Mouse (Mus musculus) adrenal gland, adult 2 months (tissue): Measurements from ENCODE around the gene Ccr1l1. TPM values are rescaled to one million over a fixed set of nuclear protein-coding genes. Genes with fewer than 3 reads are reported as not detected.
"Not testable (repeated sequence)": the region's sequence is repeated elsewhere in the genome, so short reads cannot be mapped to it uniquely, and the experiment has no call there.

Experiments
- DNase-seq: peaks from one replicate; pipeline ENCODE4 v3.0.0; 2021
- long read RNA-seq: library from polyadenylated mRNA; stranded (forward); transcript quantifications from one replicate; pipeline ENCODE4 v2.0.0, GENCODE M21; 2021
- polyA plus RNA-seq: library from polyadenylated mRNA; depleted of rRNA; stranded (reverse); fragments of >200 nt; gene quantifications from 2 replicates; pipeline ENCODE4 v1.2.3, GENCODE M21; 2012; rRNA removed
- total RNA-seq, 2 experiments: library from RNA; stranded (reverse); gene quantifications; 2 replicates each; pipeline ENCODE4 v1.2.3; 2021

Ccr1l1 gene
- not detected for total RNA-seq
- polyA plus RNA-seq, result not detected in 2 replicates
- long read RNA-seq, result 0 reads

DNA sequence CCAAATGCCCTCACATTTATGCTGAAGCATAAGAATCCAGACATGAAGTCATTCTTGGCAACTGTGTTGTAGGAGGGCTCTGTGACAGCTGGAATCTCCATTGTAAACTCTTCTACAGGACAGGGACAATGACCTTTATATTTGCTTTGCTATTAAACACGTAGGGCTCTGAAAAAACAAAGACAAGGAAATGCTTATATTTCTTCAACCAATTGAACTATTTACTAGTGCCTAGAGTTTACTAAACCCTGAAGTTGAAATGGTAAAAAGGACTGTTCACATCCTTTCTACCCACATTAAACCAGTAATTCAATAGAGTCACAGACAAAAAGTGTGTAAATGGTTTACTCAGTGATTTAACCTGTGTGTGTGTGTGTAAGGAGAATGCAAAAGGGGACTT lies at the start of gene Ccr1l1:
Gene Ccr1l1 (minus strand): TSS at position 101 of the 400 bp plus-strand sequence.
- no peak for DNase-seq

DNA sequence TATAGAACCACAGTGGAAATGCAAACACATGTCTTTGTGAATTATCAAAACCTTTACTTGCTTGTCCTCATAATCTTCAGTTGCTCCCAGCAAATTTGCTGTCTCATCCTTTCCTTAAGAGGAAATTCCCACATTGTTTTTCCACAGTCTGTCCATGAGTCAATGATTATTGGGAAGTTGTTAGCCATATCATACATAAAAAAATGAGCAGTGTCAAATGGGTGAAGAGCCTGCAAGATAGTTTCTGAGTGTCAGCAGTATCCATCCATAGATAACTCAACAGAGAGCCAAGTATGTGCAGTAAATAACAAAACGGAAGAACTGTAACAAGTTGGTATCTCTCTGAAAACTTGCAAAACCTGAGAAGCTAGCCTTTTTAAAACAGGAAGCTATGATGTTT lies 43.5 kb upstream of the Ccr1l1 start, which contains the start of gene Ccr3:
Gene Ccr3 (plus strand): TSS at position 301 of the 400 bp plus-strand sequence.
- no peak for DNase-seq

DNA sequence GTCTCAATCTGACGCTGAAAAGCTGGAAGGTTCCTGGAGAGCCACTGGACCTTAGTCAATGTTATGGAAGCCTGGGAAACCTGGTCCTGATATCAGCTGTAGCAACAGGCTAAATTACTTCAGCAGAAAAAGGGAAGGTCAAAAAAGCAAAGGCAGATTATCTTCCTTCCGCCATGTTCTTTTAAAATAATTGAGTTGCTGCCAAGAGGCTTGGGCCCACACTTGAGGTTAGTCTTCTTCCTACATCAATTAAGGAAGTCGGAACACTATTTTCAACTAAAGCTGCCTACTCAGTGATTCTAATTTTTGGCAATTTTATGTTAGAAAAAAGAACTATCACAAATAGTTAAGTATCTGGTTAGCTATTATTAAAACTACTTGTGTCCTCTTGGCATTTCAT lies 41.7 kb upstream of the Ccr1l1 start:
- no peak for DNase-seq

DNA sequence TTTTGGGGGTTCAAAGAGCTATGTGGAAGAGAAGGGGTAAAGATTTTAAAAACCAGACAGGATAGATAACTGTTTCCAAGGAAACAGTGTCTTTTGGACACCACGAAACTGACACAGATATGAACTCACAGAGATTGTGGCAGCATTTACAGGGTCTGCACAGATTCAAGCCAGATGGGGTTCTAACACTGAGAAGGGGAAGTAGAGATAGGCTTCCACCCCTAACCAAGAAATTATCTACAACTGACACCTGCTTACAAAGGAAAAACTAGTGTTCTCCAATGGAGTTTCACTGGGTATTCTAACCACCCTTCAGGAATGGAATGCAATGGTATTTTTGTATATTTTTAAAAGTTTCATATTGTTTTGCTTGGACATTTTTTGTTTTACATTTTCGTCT lies 37.8 kb upstream of the Ccr1l1 start:
- DNase-seq, result no peak

DNA sequence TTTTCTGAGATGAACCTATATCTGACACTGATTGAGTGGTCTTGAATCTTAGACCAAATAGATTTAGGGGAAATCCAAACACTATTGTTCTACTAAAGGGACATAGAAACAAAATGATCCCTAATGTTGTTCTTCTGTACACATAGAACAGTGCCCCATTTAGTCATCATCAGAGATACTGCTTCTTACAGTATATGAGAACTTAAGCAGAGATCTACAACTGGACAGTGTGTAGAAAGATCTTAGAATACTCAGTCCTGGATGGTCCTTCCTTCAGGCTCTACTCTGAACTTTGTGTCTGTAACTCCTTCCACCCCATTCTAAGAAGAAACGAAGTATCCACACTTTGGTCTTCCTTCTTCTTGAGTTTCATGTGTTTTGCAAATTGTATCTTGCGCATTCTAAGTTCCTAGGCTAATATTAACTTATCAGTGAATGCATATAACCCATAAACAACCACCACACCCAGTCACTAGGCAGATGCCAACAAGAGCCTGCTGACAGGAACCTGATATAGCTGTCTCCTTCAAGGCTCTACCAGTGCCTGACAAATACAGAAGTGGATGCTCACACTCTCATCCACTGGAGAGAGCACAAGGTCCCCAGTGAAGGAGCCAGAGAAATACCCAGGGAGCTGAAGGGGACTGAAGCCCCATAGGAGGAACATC lies 36.9 kb upstream of the Ccr1l1 start:
- DNase-seq, result no peak

DNA sequence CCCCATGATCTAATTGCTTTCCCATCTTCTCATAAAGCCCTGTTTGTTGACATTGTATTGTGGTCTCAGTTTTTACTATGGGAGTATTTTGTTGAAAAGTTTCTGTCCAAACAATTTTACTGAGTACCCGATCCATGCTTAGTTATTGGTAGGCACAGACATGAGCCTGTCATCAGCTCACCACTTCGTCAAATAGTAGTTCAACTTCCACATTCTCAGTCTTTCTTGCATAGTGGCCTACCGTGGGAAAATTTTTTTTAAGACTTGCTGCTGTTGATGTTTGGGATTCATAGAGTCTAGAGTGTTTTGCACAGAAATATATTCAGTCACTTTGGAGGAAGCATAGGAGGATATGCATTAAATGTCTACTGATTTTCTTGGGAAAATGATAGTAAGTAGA lies 35.1 kb upstream of the Ccr1l1 start:
- no peak for DNase-seq

DNA sequence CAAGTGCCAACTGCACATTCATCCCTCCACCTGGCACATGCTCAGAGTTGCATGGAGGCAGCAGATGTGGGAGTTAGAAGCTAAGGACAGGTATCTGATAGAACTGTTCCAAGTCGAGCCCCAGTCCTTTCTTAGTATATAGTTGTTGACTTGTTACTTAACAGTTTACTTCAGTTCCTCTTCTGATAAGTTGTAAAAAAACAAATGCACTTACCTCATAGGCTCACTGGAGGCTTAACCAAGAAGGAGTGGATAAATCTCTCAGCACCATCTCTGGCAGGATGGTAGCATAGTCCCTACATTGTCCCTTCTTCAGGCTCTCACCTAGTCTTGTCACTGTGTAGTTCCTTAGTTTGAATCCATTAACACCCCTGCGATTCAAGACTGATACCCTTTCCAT lies 34.5 kb upstream of the Ccr1l1 start:
- no peak for DNase-seq

DNA sequence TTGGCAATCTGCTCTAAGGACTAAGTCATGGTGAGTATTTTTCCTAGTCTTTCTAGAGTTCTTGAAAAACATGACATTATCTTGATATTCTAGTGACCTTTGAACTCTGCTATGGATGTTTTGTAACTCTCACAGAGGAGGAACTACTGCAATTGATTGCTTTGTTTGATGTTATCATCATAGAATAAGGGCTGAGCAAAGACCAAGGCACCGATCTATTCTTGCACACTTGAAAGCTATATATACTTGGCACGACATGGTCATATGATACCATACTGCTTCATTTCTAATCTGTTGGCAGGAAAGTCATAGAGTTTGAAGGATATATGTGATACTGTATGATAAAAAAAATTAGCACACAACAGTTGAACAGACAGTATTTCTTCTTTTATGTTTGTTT lies 21.6 kb upstream of the Ccr1l1 start:
- DNase-seq, result no peak

DNA sequence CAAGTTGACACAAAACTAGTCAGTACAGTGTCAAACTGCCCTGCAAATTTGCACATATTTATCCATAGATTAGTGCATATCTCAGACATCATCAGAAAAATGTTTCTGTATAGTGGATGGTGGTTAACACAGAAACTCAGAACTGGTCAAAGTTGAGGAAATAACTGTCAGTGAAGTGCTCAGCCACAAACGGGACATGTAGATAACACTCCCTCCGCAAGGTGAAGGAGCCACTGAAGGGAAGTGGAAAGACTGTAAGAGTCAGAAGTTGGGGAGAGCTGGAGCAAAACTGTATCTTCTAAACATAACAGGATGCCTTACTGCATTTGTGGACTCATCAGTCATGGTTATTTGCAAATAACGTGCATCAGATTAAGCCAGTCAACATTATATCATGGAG lies 19.5 kb upstream of the Ccr1l1 start:
- DNase-seq, result no peak

DNA sequence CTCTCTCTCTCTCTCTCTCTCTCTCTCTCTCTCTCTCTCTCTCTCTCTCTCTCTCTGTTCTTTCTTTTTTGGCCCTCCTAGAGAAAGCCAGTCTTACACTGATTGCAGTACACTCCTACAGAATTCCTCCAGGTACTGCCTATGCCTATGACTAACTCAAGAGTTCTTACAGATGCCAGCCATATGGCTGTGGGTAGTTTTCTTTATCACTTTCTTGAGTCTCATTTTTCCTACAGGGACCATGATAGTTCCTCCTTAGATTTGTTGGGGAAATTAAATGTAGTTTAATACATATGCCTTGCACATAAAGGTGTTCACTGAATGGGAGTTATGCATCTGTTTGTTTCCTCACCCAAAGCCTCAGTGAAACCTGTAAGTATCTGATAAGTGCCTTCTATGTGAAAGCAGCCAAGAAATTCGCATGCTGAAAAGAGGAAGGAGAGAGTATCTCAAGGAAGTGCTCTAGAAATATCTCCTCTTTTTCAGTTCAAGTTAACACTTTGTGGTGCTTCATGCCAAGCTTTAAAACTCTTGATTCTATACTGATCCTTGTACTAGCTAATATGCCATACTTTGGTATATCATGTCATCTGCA lies 13.2 kb upstream of the Ccr1l1 start:
- no peak for DNase-seq

DNA sequence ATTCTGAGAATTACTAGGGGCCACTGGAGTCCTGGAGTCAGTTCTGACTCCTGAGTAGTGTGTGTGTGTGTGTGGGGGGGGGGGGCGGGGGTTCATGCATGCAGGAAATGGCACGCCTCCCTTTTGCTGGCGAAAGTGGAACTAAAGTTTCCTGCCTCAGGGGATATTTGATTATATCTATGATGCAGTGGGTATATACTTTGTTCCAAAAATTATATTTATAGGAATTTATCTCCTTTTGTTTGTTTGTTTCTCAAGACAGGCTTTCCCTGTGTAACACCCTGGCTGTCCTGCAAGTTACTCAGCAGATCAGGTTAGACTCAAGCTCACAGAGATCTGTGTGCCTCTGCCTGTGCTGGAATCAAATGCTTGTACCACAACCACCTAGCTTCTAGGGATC lies 11.5 kb upstream of the Ccr1l1 start:
- no peak for DNase-seq

DNA sequence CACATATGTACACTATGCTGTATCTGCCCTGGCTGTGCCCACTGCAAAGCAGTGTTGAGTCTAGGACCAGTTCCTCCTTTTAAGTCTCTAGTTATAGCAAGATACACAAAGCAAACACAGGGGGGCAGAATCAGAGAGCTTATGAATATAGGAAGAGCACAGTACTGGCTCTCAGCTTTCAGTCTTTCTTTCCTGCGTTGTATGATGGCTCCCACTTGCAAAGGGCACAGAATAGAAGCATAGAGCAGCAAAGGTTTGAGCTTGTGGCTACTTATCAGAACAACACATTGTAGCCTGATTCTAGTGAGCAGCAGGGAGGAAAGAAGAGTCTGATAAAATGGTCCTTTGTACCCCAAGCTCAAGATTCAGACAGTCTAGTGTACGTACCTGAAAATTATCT lies 8.0 kb upstream of the Ccr1l1 start:
- DNase-seq, result no peak

DNA sequence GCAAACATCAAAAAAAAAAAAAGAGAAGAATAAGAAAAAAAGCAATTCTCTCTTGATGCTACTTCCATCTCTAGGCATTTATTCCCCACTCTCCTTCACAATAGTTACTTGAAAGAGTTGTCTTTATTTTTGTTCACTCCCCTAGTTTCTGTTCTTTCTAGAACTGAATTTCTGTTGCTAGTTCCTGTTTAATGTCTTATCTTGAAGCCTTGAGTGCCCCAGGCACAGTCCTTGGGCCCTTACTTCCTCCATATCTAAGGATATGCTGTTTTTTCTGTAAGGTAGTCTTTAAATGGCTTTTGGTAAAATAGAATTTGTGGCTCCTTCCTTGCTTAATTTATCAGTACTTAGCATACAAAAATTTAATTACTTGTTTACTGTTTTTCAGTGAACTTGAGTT lies 6.7 kb upstream of the Ccr1l1 start:
- no peak for DNase-seq

DNA sequence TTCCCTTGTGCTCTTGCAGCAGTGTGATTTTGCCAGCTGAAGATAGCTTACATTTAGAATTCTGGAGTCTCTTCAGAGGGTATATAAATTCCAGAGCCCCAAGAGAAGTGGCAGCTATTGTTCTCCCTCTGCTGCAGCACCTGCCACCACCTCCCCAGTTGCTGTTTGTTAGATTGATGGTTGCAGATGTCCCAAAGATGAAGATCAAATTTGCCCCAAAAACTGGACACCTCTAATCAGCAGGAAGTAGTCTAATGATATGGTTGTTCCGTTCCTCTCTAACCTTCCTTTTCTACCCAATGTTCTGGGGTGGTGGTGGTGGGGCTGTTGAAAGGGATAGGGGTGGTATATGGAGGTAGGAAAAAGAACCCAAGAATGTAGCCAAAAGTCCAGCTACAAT lies 4.5 kb upstream of the Ccr1l1 start:
- no peak for DNase-seq

DNA sequence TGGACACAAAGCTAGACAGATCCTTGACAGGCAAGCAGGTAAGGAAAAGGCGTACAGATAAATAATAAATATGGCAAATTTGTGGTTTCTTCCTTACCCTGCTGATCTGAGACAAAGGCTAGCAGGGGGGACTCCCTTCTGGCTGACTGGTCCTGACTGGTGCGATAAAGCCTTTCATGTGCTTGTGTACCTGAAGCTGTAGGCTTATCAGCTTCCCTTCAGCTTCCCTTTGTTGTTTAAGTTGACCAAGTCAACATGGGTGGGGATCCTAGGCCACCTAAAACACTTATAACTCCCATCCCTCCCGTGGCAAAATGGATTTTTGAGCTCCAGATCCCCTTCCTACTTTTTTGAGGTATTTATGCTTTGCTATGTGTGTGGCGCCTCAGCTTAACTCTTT lies 3.7 kb upstream of the Ccr1l1 start:
- no peak for DNase-seq

DNA sequence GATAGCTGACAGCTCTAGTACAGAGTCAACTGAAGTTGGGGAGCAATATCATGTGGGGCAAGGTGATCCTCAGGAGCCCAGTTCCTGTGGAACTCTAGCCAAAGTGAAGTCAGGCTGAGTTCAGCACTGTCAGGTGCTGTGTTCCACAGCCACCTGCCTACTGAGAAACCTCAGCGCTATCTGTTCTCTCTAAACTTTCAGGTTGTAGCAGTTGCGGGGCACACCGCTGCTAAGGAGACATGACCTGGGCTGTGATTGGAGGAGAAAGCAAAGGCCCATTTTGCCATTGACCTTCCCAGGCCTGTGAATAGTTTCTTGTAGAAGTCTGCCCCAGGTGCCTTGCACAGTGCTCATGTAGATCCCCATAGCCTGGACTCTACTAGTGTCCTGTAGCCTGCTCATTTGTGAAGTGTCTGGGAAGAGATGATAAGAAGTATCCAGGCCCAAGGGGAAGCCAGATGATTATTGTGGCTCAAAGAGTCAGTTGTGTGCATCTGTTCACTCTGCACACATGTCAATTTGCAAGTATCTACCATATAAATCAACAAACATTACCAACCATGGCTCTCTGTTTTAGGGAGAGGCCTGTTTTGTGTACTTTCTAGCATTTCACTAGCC lies 2.8 kb upstream of the Ccr1l1 start:
- DNase-seq, result not testable (repeated sequence)

DNA sequence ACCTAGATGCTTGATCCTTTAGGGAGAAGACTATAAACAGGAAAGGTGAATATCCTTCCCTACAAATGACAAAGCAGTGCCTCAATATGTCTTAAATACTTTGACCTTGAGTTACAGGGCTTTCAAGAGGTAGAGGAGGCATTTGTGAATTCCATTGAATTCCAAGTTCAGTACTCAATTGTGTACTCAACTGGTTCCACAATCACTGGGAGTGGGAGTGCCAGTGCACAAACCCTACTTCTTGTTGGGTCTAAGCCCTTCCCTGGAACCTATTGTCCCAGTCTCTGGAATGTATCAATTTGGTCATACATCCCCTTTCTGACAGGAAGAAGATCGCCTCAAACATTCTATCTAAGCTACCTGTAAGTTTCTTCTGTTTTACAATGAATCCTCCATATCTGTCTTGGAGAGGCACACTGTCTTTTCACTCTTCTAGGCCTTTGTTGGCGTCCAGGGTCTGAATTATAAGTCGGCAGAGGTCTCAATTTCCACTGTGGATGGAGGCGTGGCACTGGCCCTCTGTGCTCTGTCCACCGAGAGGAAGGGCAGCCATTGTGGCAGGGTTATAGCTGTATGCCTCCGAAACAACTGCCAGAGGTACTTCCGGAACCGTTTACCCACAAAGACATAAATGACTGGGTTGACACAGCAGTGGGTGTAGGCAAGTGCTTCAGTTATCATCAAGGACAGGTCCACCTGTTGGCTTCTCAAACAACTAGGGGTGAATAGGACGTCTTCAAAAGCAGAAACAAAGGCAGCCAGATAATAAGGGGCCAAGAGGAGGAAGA lies 1.1 kb downstream of the Ccr1l1 start:
- DNase-seq, result no peak

DNA sequence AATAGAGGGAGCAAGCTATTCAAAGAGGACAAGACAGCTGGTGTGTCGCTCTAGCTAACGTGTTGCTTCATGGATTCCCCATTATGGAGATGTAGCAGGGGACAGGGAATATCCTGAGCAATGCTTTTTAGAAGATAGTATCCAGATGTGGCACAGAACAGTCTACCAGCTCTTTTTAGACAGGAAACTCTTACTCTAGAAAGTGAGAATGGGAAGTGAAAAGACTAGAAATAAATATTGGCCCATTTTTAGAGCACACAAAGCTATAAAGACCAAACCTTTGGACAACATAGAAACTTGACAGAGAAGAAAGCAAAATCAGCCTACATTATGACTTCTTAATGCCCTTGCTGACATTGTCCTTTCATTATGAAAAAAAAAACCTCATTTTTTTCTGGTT lies 2.6 kb downstream of the Ccr1l1 start:
- DNase-seq, result no peak

DNA sequence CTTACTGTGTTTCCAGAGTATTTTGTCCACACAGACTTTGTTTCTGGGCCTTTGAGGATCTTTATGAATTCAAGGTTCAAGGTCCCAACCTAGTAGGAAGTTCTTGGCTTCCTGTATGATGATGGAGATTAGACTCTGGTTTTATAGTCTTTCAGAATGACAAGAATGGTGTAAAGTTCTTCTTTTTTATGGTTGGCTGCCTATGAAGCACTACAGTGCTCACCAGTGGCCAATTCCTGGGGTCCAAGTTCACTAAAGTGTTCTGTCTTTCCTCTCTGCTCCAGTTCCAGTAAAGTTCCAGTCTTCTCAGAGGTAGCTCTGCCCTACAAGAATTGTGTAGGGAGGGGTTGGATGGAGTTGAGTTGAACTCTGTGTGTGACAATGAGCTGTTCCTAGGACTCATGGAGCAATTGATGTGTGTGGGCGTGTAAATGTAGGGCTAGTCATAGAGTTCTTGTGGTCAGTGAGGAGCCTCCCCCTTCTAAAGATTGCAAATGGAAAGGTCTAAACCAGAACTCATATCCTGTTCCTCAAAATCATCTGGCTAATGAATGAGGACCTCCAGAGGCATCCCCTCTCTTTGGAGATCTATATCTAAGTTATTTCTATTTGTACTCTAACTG lies 9.8 kb downstream of the Ccr1l1 start, which contains the start of gene Ccr1:
Gene Ccr1 (minus strand): TSS at position 403 of the 623 bp plus-strand sequence.
- peak; percentile 4 for DNase-seq

DNA sequence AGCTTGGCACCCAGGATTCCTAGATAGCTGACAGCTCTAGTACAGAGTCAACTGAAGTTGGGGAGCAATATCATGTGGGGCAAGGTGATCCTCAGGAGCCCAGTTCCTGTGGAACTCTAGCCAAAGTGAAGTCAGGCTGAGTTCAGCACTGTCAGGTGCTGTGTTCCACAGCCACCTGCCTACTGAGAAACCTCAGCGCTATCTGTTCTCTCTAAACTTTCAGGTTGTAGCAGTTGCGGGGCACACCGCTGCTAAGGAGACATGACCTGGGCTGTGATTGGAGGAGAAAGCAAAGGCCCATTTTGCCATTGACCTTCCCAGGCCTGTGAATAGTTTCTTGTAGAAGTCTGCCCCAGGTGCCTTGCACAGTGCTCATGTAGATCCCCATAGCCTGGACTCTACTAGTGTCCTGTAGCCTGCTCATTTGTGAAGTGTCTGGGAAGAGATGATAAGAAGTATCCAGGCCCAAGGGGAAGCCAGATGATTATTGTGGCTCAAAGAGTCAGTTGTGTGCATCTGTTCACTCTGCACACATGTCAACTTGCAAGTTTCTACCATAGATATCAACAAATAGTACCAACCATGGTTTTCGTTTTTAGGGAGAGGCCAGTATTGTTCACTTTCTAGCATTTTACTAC lies 11.2 kb downstream of the Ccr1l1 start:
- DNase-seq, result not testable (repeated sequence)

DNA sequence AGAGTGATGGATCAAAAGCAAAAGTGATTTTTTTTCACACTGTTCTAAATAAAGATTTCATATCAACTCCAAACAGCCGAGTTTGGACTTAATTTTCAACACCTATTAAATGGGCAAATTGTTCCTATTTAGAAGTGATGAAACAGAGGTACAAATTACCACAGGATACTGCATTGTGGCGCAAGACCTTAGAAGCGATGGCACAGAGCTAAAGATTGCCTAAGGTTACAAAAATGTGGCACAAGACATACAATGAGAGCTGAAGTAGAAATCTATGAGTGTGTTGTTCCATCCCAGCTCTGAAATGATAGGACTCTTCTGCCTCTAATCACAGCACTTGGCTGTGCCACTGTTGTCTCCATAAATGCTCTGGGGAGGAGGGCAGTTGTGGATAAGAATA lies 13.4 kb downstream of the Ccr1l1 start:
- no peak for DNase-seq

DNA sequence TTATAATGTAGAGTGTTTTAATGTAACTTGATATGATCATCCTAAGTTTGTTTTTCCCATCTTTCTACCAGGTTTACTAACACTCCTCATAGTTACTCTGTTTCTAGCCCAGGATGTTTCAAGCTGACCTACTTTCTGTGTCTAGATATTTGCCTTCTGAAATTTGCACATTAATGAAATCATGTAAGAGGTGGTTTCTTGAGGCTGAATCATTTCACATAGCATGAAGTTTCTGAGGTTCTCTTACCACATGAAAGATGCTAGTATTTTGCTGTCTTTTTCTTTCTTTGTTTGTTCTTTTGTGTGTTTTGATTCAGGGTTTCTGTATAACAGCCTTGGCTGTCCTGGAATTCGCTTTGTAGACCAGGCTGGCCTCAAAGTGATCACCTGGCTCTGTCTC lies 18.0 kb downstream of the Ccr1l1 start:
- no peak for DNase-seq
